Mouse (Mus musculus) olfactory bulb, adult 2 months (tissue): ENCODE data around the gene Tmem237. TPM values are rescaled to one million over a fixed set of nuclear protein-coding genes. Genes with fewer than 3 reads are reported as not detected.

Experiments
- H3K27ac ChIP-seq: fragments of 200-500 bp; 2 replicates; pipeline ENCODE4 v1.5.1; 2012; ENCODE audit warnings: low read depth, low read length; ENCODE audit not compliant: insufficient read depth
- H3K4me1 ChIP-seq: fragments of 200-500 bp; 2 replicates; pipeline ENCODE4 v1.6.1; 2012; ENCODE audit warnings: low read length; ENCODE audit not compliant: control insufficient read depth, insufficient read depth
- H3K4me3 ChIP-seq: fragments of 200-500 bp; 2 replicates; pipeline ENCODE4 v1.5.1; 2012; ENCODE audit warnings: mild to moderate bottlenecking, low read depth, low read length, moderate library complexity; ENCODE audit not compliant: insufficient read depth
- CTCF ChIP-seq: fragments of 200-500 bp; IDR thresholded peaks from 2 replicates; pipeline ENCODE4 v1.5.1; 2012; ENCODE audit warnings: low read depth, mild to moderate bottlenecking, low read length, moderate library complexity; ENCODE audit not compliant: insufficient read depth
- POLR2A ChIP-seq: fragments of 200-500 bp; IDR thresholded peaks from 2 replicates; pipeline ENCODE4 v1.6.1; 2012; ENCODE audit warnings: mild to moderate bottlenecking, low read depth, low read length, moderate library complexity; ENCODE audit not compliant: insufficient read depth
- WGBS: fragments of 180-500 bp; shearing (Covaris S2); methylation state at CpG from one replicate; pipeline ENCODE4 v1.1.7; 2018; 5-methylcytosine and 5-hydroxymethylcytosine counted together
- polyA plus RNA-seq: library from polyadenylated mRNA; stranded (reverse); fragments of >200 nt; gene quantifications from 2 replicates; pipeline ENCODE4 v1.2.4, GENCODE M21; 2012; ENCODE audit warnings: low replicate concordance; ENCODE audit not compliant: missing spikeins, insufficient read depth, insufficient read length

Gene Tmem237
- polyA plus RNA-seq, 1 experiment: not detected

DNA sequence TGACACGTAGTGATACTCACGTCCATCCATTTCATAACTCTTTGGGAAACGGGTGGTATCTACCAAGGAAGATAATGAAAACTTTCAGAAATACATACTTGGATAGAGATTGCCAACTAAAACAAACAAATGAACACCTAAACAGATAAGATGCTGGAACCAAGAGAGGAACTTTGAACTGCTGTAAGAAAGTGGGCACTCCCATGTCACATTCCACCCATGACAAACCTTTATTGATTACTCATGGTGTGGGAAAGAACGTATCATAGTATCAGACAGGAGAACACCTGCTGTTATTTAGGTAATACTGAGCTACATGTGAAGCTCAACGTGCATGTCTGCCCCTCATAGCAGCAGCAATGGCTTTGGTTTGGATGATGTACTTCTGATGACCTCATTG lies 5.3 kb upstream of the Tmem237 start:
- Histone ChIP-seq H3K4me1 (no peaks in the 10 kb centered on the region), H3K27ac (no peak overlapping the region), H3K4me3 (no peak overlapping the region)
- WGBS: 82% methylated on average over 5 of the region's 5 CpGs
- no peak for TF ChIP-seq CTCF
- no peak for TF ChIP-seq POLR2A

- Histone ChIP-seq H3K27ac (no peak overlapping the region), H3K4me3 (no peak overlapping the region), H3K4me1 (no peaks in the 10 kb centered on the region)
- no peak for TF ChIP-seq CTCF
- no peak for TF ChIP-seq POLR2A
- 77% methylated on average over 8 of the region's 8 CpGs for WGBS
Measured at GRCm38 (mm10) chr1:59110524-59110923, 9.7 kb downstream of the Tmem237 start.

DNA sequence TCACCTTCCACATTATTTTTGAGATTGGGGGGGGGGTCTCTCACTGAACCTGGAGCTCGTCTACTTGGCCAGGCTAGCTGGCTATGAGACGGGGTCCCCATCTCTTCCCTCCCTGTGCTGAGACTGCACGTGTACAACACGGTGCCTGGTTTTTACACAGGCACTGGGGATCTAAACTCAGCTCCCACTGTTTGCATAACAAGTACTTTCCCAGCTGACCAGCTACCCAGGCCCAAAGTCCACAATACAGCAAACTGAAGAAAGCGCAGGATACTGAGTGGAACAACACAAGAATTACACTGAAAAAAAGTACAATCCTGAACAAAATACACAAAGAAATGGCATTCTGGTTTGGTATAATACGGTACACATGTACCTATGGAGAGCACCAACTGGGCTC lies 18.1 kb downstream of the Tmem237 start:
- TF ChIP-seq POLR2A: no peak
- Histone ChIP-seq H3K27ac (no peak overlapping the region), H3K4me1 (no peaks in the 10 kb centered on the region), H3K4me3 (no peak overlapping the region)
- WGBS: 93% methylated on average over 6 of the region's 6 CpGs

DNA sequence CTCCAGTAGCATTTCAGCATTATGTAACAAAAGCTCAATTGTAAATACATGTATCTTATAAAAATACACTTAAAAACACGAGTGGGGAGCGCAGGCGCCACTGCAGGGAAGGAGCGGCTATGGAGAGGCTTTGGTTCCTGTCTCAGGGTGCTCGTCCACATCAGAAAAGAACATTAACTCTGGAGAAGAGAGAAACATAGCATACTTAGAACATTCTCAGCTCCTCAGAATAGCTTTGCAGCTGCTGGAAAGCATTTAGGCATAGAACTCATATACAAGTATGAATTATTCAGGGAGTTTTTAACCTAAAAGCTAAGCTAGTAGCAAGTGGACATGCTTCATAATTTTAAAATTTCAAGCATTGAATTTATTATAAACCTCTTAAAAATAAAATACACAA lies 19.2 kb downstream of the Tmem237 start:
- TF ChIP-seq CTCF (no peak), POLR2A (no peak)
- WGBS: 91% methylated on average over 5 of the region's 5 CpGs
- Histone ChIP-seq H3K4me3 (no peak overlapping the region), H3K4me1 (no peaks in the 10 kb centered on the region), H3K27ac (no peak overlapping the region)

GRCm38 (mm10) chr1:59094705-59095104 lies 25.5 kb downstream of the Tmem237 start, which contains the start of gene C2cd6:
TSS of gene C2cd6 (minus strand) at chr1:59094900.
- WGBS: 93% methylated on average over 19 of the region's 19 CpGs

GRCm38 (mm10) chr1:59070867-59071266 lies 49.3 kb downstream of the Tmem237 start:
- no peak overlapping the region for H3K27ac ChIP-seq
- no peaks in the 10 kb centered on the region for H3K4me1 ChIP-seq
- 46% methylated on average over 3 of the region's 3 CpGs for WGBS
- no peak overlapping the region for H3K4me3 ChIP-seq
- TF ChIP-seq CTCF (no peak), POLR2A (no peak)

More at GRCm38 (mm10) chr1:59094705-59095104, 25.5 kb downstream of the Tmem237 start, which contains the start of gene C2cd6:
- Histone ChIP-seq H3K4me3 (no peak within 1 kb of the TSS), H3K4me1 (no peaks in the 10 kb centered on the region), H3K27ac (no peak within 1 kb of the TSS)
- TF ChIP-seq CTCF (no peak), POLR2A (no peak)

DNA sequence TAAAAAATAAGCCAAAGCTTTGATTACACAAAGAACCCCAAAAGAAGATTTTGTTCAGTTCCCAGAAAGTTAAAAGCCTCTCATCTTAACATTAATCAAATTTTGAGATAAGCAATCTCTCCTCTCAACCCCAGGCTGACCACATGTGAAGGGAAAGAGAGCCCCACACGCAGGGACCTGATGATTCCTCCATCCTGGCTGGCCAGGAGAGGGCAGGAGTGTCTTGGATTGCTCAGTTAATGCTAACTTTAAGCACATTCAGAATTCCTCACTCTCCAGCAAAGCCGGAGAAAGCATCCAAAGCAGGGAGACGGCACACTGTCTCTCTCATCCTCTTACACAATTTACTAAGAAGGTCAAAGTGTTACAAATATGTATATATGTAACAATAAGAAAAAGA lies 52.2 kb downstream of the Tmem237 start:
- TF ChIP-seq POLR2A: no peak
- TF ChIP-seq CTCF: peak; percentile 31; the same call in 1 of the 2 replicates
- no peak overlapping the region for H3K27ac ChIP-seq
- WGBS: 8% methylated on average over 3 of the region's 3 CpGs
- no peaks in the 10 kb centered on the region for H3K4me1 ChIP-seq
- no peak overlapping the region for H3K4me3 ChIP-seq

DNA sequence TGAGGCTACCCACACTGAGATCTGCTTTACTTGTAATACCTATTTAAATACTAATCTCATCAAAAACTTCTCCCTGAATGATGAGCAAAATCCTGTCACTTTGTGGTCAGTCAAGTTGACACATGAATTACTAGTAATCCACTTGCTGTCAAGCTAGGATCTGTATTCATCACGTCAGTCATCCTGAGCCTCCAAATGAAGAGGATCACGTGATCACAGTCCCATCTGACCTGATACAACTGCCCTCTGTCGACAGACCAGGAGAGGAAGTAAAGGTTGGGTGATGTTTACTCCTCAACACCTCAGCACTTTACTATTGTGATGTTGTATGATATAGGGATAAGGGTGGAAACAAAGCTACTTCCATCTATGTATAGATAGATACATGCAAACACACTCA lies 56.5 kb downstream of the Tmem237 start:
- no peaks in the 10 kb centered on the region for H3K4me1 ChIP-seq
- WGBS: 50% methylated on average over 3 of the region's 3 CpGs
- H3K4me3 ChIP-seq: no peak overlapping the region
- no peak overlapping the region for H3K27ac ChIP-seq
- TF ChIP-seq POLR2A (no peak), CTCF (no peak)

- Histone ChIP-seq H3K4me1 (no peaks in the 10 kb centered on the region), H3K27ac (no peak overlapping the region), H3K4me3 (no peak overlapping the region)
- TF ChIP-seq CTCF: no peak
- WGBS: 81% methylated on average over 2 of the region's 2 CpGs
Measured at GRCm38 (mm10) chr1:59056955-59057354, 63.3 kb downstream of the Tmem237 start.

GRCm38 (mm10) chr1:59051306-59051705 lies 68.9 kb downstream of the Tmem237 start:
- no peak overlapping the region for H3K27ac ChIP-seq
- H3K4me3 ChIP-seq: no peak overlapping the region
- TF ChIP-seq POLR2A (no peak), CTCF (no peak)
- no peaks in the 10 kb centered on the region for H3K4me1 ChIP-seq
- WGBS: 60% methylated on average over 2 of the region's 2 CpGs

Other genes with a start within 250 kb of the Tmem237 start
- 153 and 407 TPM in 2 replicates for gene Trak2, start 147.0 kb downstream of the Tmem237 start, polyA plus RNA-seq
- gene Stradb, start 146.9 kb downstream of the Tmem237 start, polyA plus RNA-seq: not detected in 2 replicates
- not detected in 2 replicates for gene C2cd6, start 25.5 kb downstream of the Tmem237 start, polyA plus RNA-seq
- not detected in 2 replicates for gene Mpp4, start 43.0 kb upstream of the Tmem237 start, polyA plus RNA-seq
- gene Als2, start 116.8 kb upstream of the Tmem237 start, polyA plus RNA-seq: not detected in 2 replicates
- gene Cdk15, start 136.5 kb upstream of the Tmem237 start, polyA plus RNA-seq: not detected in 2 replicates